ENCODE assay signal across 20 mouse cellular contexts in the genomic region with DNA sequence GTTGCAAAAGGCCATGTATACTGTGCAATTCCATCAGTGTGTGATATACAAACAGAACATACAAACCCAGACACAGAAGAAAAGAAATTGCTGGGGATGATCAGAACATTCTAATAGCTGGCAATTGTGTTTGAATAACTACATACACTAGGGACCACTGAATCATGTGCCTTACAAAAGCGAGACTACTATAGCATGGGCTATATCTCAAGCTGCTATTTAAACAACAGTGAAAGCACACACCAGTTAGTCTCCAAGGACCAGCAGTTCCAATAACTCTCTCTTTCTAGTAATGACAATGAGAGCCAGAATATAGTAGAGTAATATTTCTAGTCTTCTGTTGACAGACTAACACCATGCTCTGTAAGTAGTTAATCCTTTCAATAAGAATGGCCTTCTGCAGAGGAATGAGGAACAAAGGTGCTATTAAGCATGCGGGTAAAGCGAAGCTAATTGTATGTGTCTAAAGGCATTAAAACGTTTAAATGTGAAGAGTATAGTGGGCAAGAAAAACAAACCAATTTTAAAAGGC.
DNase-seq lines count a peak whose midpoint lies in the region; ATAC-seq lines count a peak whose summit lies in the region.
"Had no signal": no experiment of that assay in that cellular context is flagged by ENCODE, and none has a peak within 500 bp of the region (broad histone marks: within the 10 kb centered on the region; RNA-seq: fewer than 3 reads in every experiment).

No protein-coding gene starts in this region.

- H3K4me3 ChIP-seq in hindbrain, embryonic 13.5 days, result no peak overlapping the region
- no peak overlapping the region for H3K4me3 ChIP-seq in hindbrain, embryonic 14.5 days (replicated peaks; ENCODE audit: low read length)
- H3K4me3 ChIP-seq in midbrain, embryonic 11.5 days (ENCODE audit: low read depth, low read length), result no peak overlapping the region
- no peak overlapping the region for H3K4me3 ChIP-seq in midbrain, embryonic 15.5 days
- H3K4me3 ChIP-seq in neural tube, embryonic 12.5 days, result no peak overlapping the region
- no peak overlapping the region for H3K4me3 ChIP-seq in neural tube, embryonic 15.5 days (replicated peaks)
- H3K4me3 ChIP-seq: embryonic facial prominence, embryonic 12.5 days; forebrain, embryonic 12.5 days; heart, embryonic 10.5 days had no signal

- 0 out of 2 replicates have a peak overlapping the region, but pooled peaks have one; percentile 1 for H3K27ac ChIP-seq in hindbrain, embryonic 13.5 days
- no peak overlapping the region for H3K27ac ChIP-seq in hindbrain, embryonic 14.5 days
- H3K27ac ChIP-seq in midbrain, embryonic 11.5 days (ENCODE audit: low read depth, low read length), result no peak overlapping the region
- no peak overlapping the region for H3K27ac ChIP-seq in midbrain, embryonic 15.5 days
- H3K27ac ChIP-seq in neural tube, embryonic 12.5 days, result no peak overlapping the region
- H3K27ac ChIP-seq in neural tube, embryonic 15.5 days (replicated peaks), result no peak overlapping the region
- H3K27ac ChIP-seq: embryonic facial prominence, embryonic 12.5 days; forebrain, embryonic 12.5 days; heart, embryonic 10.5 days had no signal

- no peak overlapping the region for H3K9ac ChIP-seq in hindbrain, embryonic 13.5 days
- no peak overlapping the region for H3K9ac ChIP-seq in hindbrain, embryonic 14.5 days
- no peak overlapping the region for H3K9ac ChIP-seq in midbrain, embryonic 11.5 days (ENCODE audit: low read length)
- no peak overlapping the region for H3K9ac ChIP-seq in midbrain, embryonic 15.5 days
- H3K9ac ChIP-seq in neural tube, embryonic 12.5 days, result no peak overlapping the region
- no peak overlapping the region for H3K9ac ChIP-seq in neural tube, embryonic 15.5 days (replicated peaks)
- H3K9ac ChIP-seq: embryonic facial prominence, embryonic 12.5 days; forebrain, embryonic 12.5 days had no signal

- no peaks in the 10 kb centered on the region for H3K9me3 ChIP-seq in hindbrain, embryonic 13.5 days
- H3K9me3 ChIP-seq in hindbrain, embryonic 14.5 days (ENCODE audit: control insufficient read depth, low read length), result no peaks in the 10 kb centered on the region
- H3K9me3 ChIP-seq in midbrain, embryonic 11.5 days (ENCODE audit: control insufficient read depth, low read length), result no peaks in the 10 kb centered on the region
- H3K9me3 ChIP-seq in midbrain, embryonic 15.5 days, result no peaks in the 10 kb centered on the region
- no peaks in the 10 kb centered on the region for H3K9me3 ChIP-seq in neural tube, embryonic 12.5 days
- 0 out of 2 replicates have a peak, but pooled peaks cover 4% of the 10 kb centered on the region for H3K9me3 ChIP-seq in neural tube, embryonic 15.5 days (replicated peaks)
- H3K9me3 ChIP-seq: embryonic facial prominence, embryonic 12.5 days; forebrain, embryonic 12.5 days; heart, embryonic 10.5 days had no signal

- H3K27me3 ChIP-seq in hindbrain, embryonic 13.5 days, result no peaks in the 10 kb centered on the region
- H3K27me3 ChIP-seq in hindbrain, embryonic 14.5 days (ENCODE audit: control insufficient read depth, insufficient read depth, low read length), result no peaks in the 10 kb centered on the region
- no peaks in the 10 kb centered on the region for H3K27me3 ChIP-seq in midbrain, embryonic 11.5 days (ENCODE audit: control insufficient read depth, insufficient read depth, low read length)
- no peaks in the 10 kb centered on the region for H3K27me3 ChIP-seq in midbrain, embryonic 15.5 days (replicated peaks)
- no peaks in the 10 kb centered on the region; the same call in none of the 2 replicates for H3K27me3 ChIP-seq in neural tube, embryonic 12.5 days (replicated peaks)
- H3K27me3 ChIP-seq in neural tube, embryonic 15.5 days (replicated peaks), result no peaks in the 10 kb centered on the region
- H3K27me3 ChIP-seq: embryonic facial prominence, embryonic 12.5 days; forebrain, embryonic 12.5 days had no signal

- no peak for DNase-seq in hindbrain, embryonic 14.5 days (ENCODE audit: low spot score)
- no peak for DNase-seq in midbrain, embryonic 11.5 days (ENCODE audit: low spot score, missing footprints)
- no peak for DNase-seq in spleen, postnatal 36 days (ENCODE audit: low spot score in 2 of 2)
- DNase-seq: adrenal gland, postnatal 10 days; cerebellum, adult 11 months; cerebellum, adult 8-10 months; cerebellum, postnatal 14 days; embryo, embryonic 11 days; gastrocnemius, postnatal 10 days; heart, adult 18-20 months; heart, postnatal 10 days; heart, postnatal 4 days had no signal

- ATAC-seq in hindbrain, embryonic 13.5 days (ENCODE audit: low FRiP score), result 0 out of 2 replicates have a peak, but pooled peaks have one; percentile 26
- no peak; the same call in 1 of the 2 replicates for ATAC-seq in hindbrain, embryonic 14.5 days (ENCODE audit: low FRiP score)
- ATAC-seq in midbrain, embryonic 11.5 days (ENCODE audit: low FRiP score), result peak; percentile 53
- no peak for ATAC-seq in midbrain, embryonic 15.5 days (replicated peaks)
- peak; percentile 85 for ATAC-seq in neural tube, embryonic 12.5 days (ENCODE audit: low FRiP score, low read depth)
- peak; percentile 77 for ATAC-seq in neural tube, embryonic 15.5 days (ENCODE audit: low FRiP score)
- ATAC-seq: forebrain, embryonic 16.5 days had no signal

- peaks cover 6% of the 10 kb centered on the region for H3K4me1 ChIP-seq in hindbrain, embryonic 13.5 days (replicated peaks)
- H3K4me1 ChIP-seq in hindbrain, embryonic 14.5 days (replicated peaks; ENCODE audit: control insufficient read depth, insufficient read depth, low read length), result no peaks in the 10 kb centered on the region
- peaks cover 2% of the 10 kb centered on the region; the same call in 1 of the 2 replicates for H3K4me1 ChIP-seq in midbrain, embryonic 11.5 days (ENCODE audit: control insufficient read depth, insufficient read depth, low read length)
- no peaks in the 10 kb centered on the region for H3K4me1 ChIP-seq in midbrain, embryonic 15.5 days
- H3K4me1 ChIP-seq in neural tube, embryonic 12.5 days, result no peaks in the 10 kb centered on the region
- H3K4me1 ChIP-seq in neural tube, embryonic 15.5 days, result peaks cover 6% of the 10 kb centered on the region; the same call in 1 of the 2 replicates
- H3K4me1 ChIP-seq: heart, embryonic 10.5 days had no signal

- H3K4me2 ChIP-seq in hindbrain, embryonic 13.5 days, result no peak overlapping the region
- H3K4me2 ChIP-seq in hindbrain, embryonic 14.5 days (replicated peaks), result no peak overlapping the region
- no peak overlapping the region for H3K4me2 ChIP-seq in midbrain, embryonic 11.5 days
- H3K4me2 ChIP-seq in midbrain, embryonic 15.5 days, result no peak overlapping the region
- no peak overlapping the region for H3K4me2 ChIP-seq in neural tube, embryonic 12.5 days (replicated peaks)
- no peak overlapping the region for H3K4me2 ChIP-seq in neural tube, embryonic 15.5 days
- H3K4me2 ChIP-seq: embryonic facial prominence, embryonic 12.5 days; forebrain, embryonic 12.5 days had no signal

- no peaks in the 10 kb centered on the region for H3K36me3 ChIP-seq in hindbrain, embryonic 13.5 days
- H3K36me3 ChIP-seq in hindbrain, embryonic 14.5 days (replicated peaks; ENCODE audit: control insufficient read depth, insufficient read depth), result no peaks in the 10 kb centered on the region
- no peaks in the 10 kb centered on the region for H3K36me3 ChIP-seq in midbrain, embryonic 11.5 days (ENCODE audit: control insufficient read depth, insufficient read depth, low read length)
- H3K36me3 ChIP-seq in midbrain, embryonic 15.5 days (replicated peaks), result no peaks in the 10 kb centered on the region
- H3K36me3 ChIP-seq in neural tube, embryonic 12.5 days, result no peaks in the 10 kb centered on the region
- no peaks in the 10 kb centered on the region for H3K36me3 ChIP-seq in neural tube, embryonic 15.5 days
- H3K36me3 ChIP-seq: embryonic facial prominence, embryonic 12.5 days; forebrain, embryonic 12.5 days; heart, embryonic 10.5 days had no signal

- WGBS in hindbrain, embryonic 13.5 days, result 57% methylated on average over 4 of the region's 4 CpGs
- 59% methylated on average over 4 of the region's 4 CpGs for WGBS in hindbrain, embryonic 14.5 days
- WGBS in midbrain, embryonic 11.5 days, result 62% methylated on average over 4 of the region's 4 CpGs
- WGBS in midbrain, embryonic 15.5 days, result 38% methylated on average over 4 of the region's 4 CpGs
- 36% methylated on average over 4 of the region's 4 CpGs for WGBS in neural tube, embryonic 12.5 days
- WGBS in neural tube, embryonic 15.5 days, result 20% methylated on average over 4 of the region's 4 CpGs

Comparison
In these comparisons a context has a peak if more than half of its experiments do, and no peak if none do; other contexts are left out.
1. ATAC-seq: peak in hindbrain, embryonic 13.5 days (single experiment), midbrain, embryonic 11.5 days (single experiment), neural tube, embryonic 12.5 days (single experiment) and neural tube, embryonic 15.5 days (single experiment); none in hindbrain, embryonic 14.5 days (single experiment) and midbrain, embryonic 15.5 days (single experiment).